Mouse (Mus musculus): ENCODE measurements at regions not wholly inside any gene's neighbourhood (a gene's known extent, or its start where the extent isn't known, plus 50 kb on each side); places are given as distances from the start of the nearest gene placed in this dataset.

GRCm38 (mm10) chr14:61696290-61696842 lies 89.1 kb downstream of the Kcnrg start:
- DNase-seq (ENCODE audit: low read depth, low spot score), result no peak

GRCm38 (mm10) chr14:61696886-61697554 lies 89.8 kb downstream of the Kcnrg start:
- no peak for DNase-seq (ENCODE audit: low read depth, low spot score)

- DNase-seq (ENCODE audit: low read depth, low spot score), result no peak
Observed at GRCm38 (mm10) chr14:61697704-61698103, 90.4 kb downstream of the Kcnrg start.

GRCm38 (mm10) chr14:61698358-61699055 lies 91.2 kb downstream of the Kcnrg start:
- DNase-seq (ENCODE audit: low read depth, low spot score), result no peak

GRCm38 (mm10) chr14:61699638-61700037 lies 92.4 kb downstream of the Kcnrg start:
- no peak for DNase-seq (ENCODE audit: low read depth, low spot score)

GRCm38 (mm10) chr14:61701131-61701530 lies 93.9 kb downstream of the Kcnrg start:
- DNase-seq (ENCODE audit: low read depth, low spot score), result no peak

- DNase-seq (ENCODE audit: low read depth, low spot score), result no peak
Observed at GRCm38 (mm10) chr14:61703916-61704315, 96.7 kb downstream of the Kcnrg start.

- DNase-seq (ENCODE audit: low read depth, low spot score), result no peak
Observed at GRCm38 (mm10) chr14:61706984-61707383, 99.7 kb downstream of the Kcnrg start.

- peak; percentile 54 for DNase-seq (ENCODE audit: low read depth, low spot score)
Observed at GRCm38 (mm10) chr14:61708331-61708730, 101.1 kb downstream of the Kcnrg start.

- DNase-seq (ENCODE audit: low read depth, low spot score), result no peak
Observed at GRCm38 (mm10) chr14:61715746-61716145, 108.5 kb downstream of the Kcnrg start.

- no peak for DNase-seq (ENCODE audit: low read depth, low spot score)
Observed at GRCm38 (mm10) chr14:61718392-61719124, 111.3 kb downstream of the Kcnrg start.

- DNase-seq (ENCODE audit: low read depth, low spot score), result no peak
Observed at GRCm38 (mm10) chr14:61721302-61721701, 114.0 kb downstream of the Kcnrg start.

- DNase-seq (ENCODE audit: low read depth, low spot score), result no peak
Observed at GRCm38 (mm10) chr14:61724942-61725341, 117.7 kb downstream of the Kcnrg start.

GRCm38 (mm10) chr14:61728562-61728961 lies 121.3 kb downstream of the Kcnrg start:
- DNase-seq (ENCODE audit: low read depth, low spot score), result no peak

GRCm38 (mm10) chr14:61735541-61735940 lies 128.3 kb downstream of the Kcnrg start:
- no peak for DNase-seq (ENCODE audit: low read depth, low spot score)

GRCm38 (mm10) chr14:61736384-61737322 lies 129.4 kb downstream of the Kcnrg start:
- no peak for DNase-seq (ENCODE audit: low read depth, low spot score)

GRCm38 (mm10) chr14:61737504-61738040 lies 130.3 kb downstream of the Kcnrg start:
- DNase-seq (ENCODE audit: low read depth, low spot score), result no peak

GRCm38 (mm10) chr14:61739453-61739852 lies 132.2 kb downstream of the Kcnrg start:
- no peak for DNase-seq (ENCODE audit: low read depth, low spot score)

- peak; percentile 11 for DNase-seq (ENCODE audit: low read depth, low spot score)
Observed at GRCm38 (mm10) chr14:61743855-61744408, 136.7 kb downstream of the Kcnrg start.

- no peak for DNase-seq (ENCODE audit: low read depth, low spot score)
Observed at GRCm38 (mm10) chr14:61753421-61753820, 146.2 kb downstream of the Kcnrg start.

GRCm38 (mm10) chr14:61756651-61757050 lies 149.4 kb downstream of the Kcnrg start:
- no peak for DNase-seq (ENCODE audit: low read depth, low spot score)

All from brain, adult 2 months (tissue).